Mouse (Mus musculus): ENCODE measurements at regions not wholly inside any gene's neighbourhood (a gene's known extent, or its start where the extent isn't known, plus 50 kb on each side); places are given as distances from the start of the nearest gene placed in this dataset.
"Not testable (repeated sequence)": the region's sequence is repeated elsewhere in the genome, so short reads cannot be mapped to it uniquely, and the experiment has no call there.

DNA sequence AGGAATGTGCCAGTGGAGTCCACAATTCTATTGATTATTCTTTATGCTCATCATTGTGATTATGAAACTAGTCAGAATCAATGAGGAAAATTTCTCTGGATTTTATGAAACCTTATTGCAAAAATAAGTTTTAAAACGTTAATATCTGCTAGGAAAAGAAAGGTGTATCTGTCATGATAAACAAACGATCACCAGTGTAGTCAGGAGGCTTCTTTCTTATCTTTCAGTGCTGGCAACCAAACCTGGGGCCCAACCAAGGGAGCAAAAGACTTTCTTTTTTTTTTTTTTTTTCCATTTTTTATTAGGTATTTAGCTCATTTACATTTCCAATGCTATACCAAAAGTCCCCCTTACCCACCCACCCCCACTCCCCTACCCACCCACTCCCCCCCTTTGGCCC, 82.7 kb downstream of the Ogfrl1 start:
- not testable (repeated sequence) for TF ChIP-seq CTCF (IDR thresholded peaks at IDR 0.05; ENCODE audit: low read depth, low read length); GATA1 (IDR thresholded peaks at IDR 0.05; ENCODE audit: borderline replicate concordance, low read length); POLR2AphosphoS5 (IDR thresholded peaks at IDR 0.05; ENCODE audit: insufficient replicate concordance, low read depth, low read length); GATA2 (IDR thresholded peaks at IDR 0.05; ENCODE audit: borderline replicate concordance, low read depth, low read length)
- TF ChIP-seq TAL1 (conservative IDR thresholded peaks at IDR 0.05; ENCODE audit: low read depth, low read length) = peak; percentile 40; the same call in 1 of the 2 replicates

Measured in G1E (cell line).